Mouse (Mus musculus) hindbrain, embryonic 14.5 days (tissue): ENCODE results near the gene Ddx56. TPM values are rescaled to one million over a fixed set of nuclear protein-coding genes. Genes with fewer than 3 reads are reported as not detected.

Experiments used
- polyA plus RNA-seq: library from polyadenylated mRNA; unstranded; fragments of >200 nt; fragmentation: Nextera tagmentation; extraction: Ambion mirVana; gene quantifications from 2 replicates; pipeline ENCODE4 v1.2.1, GENCODE M21; 2014

Ddx56 gene
- polyA plus RNA-seq, 1 experiment from 2014 or later, result 68.1 TPM

Other genes with a start within 250 kb of the Ddx56 start
- gene Camk2b, start 201.4 kb downstream of the Ddx56 start, polyA plus RNA-seq, result 117 and 126 TPM in 2 replicates
- 0.31 and 0.42 TPM in 2 replicates for gene A730071L15Rik, start 67.7 kb downstream of the Ddx56 start, polyA plus RNA-seq
- 57.0 and 57.7 TPM in 2 replicates for gene Nudcd3, start 67.4 kb downstream of the Ddx56 start, polyA plus RNA-seq
- 0.04 and 0.14 TPM in 2 replicates for gene Npc1l1, start 37.6 kb downstream of the Ddx56 start, polyA plus RNA-seq
- 117 and 121 TPM in 2 replicates for gene Tmed4, start 7.1 kb upstream of the Ddx56 start, polyA plus RNA-seq
- 123 and 130 TPM in 2 replicates for gene Ogdh, start 23.9 kb upstream of the Ddx56 start, polyA plus RNA-seq
- 31.7 and 33.5 TPM in 2 replicates for gene Zmiz2, start 121.3 kb upstream of the Ddx56 start, polyA plus RNA-seq
- gene Ppia, start 147.7 kb upstream of the Ddx56 start, polyA plus RNA-seq, result 4,304 and 4,427 TPM in 2 replicates
- 239 and 249 TPM in 2 replicates for gene H2afv, start 176.7 kb upstream of the Ddx56 start, polyA plus RNA-seq
- 9.8 and 9.9 TPM in 2 replicates for gene Purb, start 208.1 kb upstream of the Ddx56 start, polyA plus RNA-seq